Mouse (Mus musculus) v-Abl transformed pro-B cells (cell line): ENCODE data around the gene Slc35d3.

Experiments used
- in situ Hi-C, 2 experiments: fragments of 400-800 bp; cut with MboI; formaldehyde crosslinking; loops; one replicate each; pipeline ENCODE4 v1.15.1; 2025; ENCODE audit not compliant: unreplicated experiment in 2 of 2

The Slc35d3 gene

DNA sequence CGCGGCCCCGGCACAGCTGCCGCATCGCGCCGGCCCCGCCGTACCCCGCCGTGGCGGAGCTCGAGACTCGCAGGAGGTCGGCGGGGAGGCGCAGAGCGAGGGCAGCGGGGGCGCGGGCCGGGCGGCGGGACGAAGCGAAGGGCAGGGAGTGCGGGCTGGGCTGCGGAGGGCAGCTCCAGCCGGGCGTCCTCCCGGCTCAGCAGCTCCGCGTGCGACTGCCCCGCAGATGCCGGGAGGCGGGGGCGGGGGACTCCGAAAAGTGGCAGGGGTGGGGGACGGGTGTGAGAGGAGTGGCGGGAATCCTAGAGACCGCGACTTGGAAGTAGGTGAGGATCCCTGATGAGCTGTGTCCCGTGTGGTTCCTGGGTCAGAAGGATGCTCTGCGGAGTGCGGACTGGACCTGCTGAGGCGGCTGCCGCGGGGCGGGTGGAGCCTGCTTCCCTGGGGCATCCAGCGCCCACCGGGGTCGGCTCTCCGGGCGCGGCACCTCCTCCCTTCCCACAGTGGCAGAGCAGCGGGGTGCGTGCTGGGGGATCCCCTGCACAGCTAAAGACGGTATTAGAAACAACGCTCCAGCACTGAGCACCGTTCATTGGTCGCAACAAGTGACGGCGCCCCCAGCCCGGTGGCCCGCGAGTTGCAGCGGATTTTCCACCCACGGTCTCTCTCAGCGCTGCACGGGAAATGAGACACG, at the start of gene Slc35d3:
Gene Slc35d3, minus strand, starts transcription at position 462 of the 694 bp plus-strand sequence.
- in situ Hi-C loops = no loop called here

DNA sequence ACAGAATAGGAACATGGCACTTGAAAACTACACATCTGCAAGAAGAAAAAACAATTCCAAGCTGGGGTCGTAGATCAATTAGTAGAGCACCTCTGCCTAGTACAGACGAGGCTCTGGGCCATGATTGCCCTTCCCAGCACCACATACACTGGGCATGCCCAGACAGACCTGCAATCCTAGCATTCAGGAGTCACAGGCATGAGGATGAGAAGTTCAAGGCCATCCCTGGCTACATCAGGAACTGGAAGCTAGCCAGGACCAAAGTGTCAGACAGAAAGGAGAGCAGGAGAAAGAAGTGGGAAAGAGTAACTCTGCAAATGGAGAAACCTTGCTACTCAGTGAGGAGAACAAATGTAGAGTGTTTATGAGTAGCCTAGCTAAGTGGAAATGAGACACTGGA, 48.9 kb upstream of the Slc35d3 start:
- in situ Hi-C loops = loop anchor here (25.0 kb wide), 2 partner anchors 412 to 1062 kb away; partner anchors contain the start of genes Ahi1 (in 1 of the 2) and Bclaf1 (in 1 of the 2)

DNA sequence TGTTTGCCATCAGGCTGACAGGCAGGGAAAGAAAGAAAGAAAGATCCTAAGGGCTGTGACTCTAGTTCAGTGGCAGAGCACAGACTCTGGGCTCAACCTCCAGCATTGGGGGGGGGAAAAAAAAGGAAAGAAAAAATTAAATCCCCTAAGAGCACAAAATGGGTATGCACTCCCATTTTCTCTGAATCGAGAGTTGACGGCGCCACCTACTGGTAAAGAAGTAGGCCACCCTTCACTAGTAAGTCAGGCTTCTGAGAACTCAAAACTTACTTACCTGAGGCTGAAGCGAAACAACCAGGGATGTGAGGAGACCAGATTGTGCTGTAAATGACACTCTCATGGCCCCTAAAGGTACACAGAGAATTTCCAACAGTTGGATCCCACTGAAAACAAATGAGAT, 42.7 kb upstream of the Slc35d3 start:
- in situ Hi-C loops = loop anchor here (5.0 to 25.0 kb wide), 9 partner anchors 182 to 982 kb away; partner anchors contain the start of gene Il20ra (in 1 of the 2)

DNA sequence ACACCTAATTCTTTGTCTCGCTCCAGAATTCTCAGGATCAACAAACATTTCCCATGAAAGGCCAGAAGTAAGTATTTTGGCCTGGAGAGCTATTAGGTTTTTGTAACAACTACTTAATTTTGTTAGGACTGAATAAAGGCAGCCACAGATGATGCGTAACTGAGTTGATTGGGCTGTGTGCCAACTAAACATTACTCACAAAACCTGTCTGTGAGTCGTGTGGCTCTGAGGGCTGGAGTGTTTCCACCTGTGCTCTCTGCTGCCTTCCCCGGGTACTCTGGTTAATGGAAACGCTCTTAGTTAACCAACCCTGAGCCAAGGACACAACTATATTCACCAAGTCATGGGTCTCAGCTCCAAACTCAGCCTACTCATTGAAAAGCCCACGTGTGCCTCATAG, 41.9 kb upstream of the Slc35d3 start:
- in situ Hi-C loops = loop anchor here (5.0 to 25.0 kb wide), 9 partner anchors 181 to 981 kb away; partner anchors contain the start of gene Il20ra (in 1 of the 2)

DNA sequence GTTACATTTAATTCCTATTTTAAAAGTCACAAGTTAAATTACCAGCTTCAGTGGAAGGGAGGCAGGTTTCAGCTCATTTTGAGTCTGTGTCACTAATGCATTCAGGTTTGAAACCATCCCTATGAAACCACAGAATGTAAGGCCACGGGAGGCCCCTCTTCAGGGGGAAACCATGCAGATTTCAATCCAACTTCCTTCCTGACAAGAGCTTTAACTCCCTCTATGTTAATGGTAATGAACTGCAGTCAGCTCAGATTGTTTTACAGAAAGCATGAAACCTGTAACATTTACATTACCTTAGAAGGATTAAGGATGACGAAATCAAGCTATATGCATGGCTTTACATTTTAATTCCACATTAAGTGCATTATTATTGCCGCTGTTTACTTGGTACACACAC, 40.4 kb upstream of the Slc35d3 start:
- in situ Hi-C loops = loop anchor here (5.0 to 25.0 kb wide), 9 partner anchors 179 to 979 kb away; partner anchors contain the start of gene Il20ra (in 1 of the 2)

DNA sequence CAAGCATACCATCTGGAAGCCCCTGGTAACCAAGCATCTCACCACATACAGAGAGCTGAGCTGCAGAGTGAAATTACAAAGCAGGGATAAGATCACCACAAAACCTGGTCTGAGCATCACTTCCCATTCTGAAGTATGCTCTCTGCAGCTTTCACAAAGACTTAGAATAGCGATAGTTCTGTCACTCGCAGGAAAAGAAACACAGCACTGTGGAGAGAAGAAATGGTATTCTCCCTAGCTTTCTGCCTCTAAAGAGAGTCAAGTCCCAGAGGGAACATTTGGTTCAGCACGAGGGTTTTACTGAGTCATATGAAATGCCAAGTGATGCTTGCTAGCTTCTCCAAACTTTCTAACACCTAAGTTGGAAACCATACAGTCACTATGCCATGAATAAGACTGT, 38.6 kb upstream of the Slc35d3 start:
- in situ Hi-C loops = loop anchor here (5.0 to 25.0 kb wide), 10 partner anchors 75 to 978 kb away; partner anchors contain the start of gene Il20ra (in 1 of the 2)

DNA sequence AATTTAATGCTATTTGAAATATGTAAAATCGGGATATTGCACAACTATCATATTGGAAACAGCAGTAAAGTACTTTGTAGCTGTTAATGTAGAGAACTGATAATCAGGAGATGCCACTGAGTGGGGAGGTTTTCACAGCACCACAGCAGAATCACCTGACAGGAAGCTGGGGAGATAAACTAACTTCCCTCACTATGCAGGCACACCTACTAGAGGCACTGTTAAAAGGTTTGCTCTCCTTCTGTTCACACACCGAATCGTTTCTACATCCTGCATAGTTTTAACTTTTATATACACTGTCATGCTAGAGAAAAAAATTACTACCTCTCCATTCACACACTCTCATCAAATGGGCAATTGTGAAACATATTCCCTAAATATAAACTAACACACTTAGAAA, 35.0 kb upstream of the Slc35d3 start:
- in situ Hi-C loops = loop anchor here (10.0 to 25.0 kb wide), 3 partner anchors 71 to 974 kb away; no protein-coding TSS in a partner anchor

DNA sequence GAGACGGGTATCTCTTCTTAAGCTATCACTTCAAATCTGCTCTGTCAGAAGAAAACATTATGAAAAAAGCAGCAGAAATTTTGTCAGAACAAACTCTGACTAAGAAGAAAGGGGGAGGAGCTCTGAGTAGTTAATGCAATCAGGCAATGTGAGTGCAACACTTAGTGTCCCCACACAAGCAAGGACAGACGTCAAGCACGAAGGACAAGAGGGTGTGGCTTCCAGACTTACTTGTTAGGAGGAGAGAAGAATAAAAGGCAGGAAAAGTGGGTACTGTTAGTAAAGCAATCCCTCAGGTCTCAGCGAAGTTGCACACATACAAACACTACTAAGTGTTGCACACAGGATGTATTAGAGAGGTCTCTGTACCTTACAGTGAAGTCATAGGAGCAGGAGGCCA, 33.1 kb upstream of the Slc35d3 start:
- in situ Hi-C loops = loop anchor here (10.0 to 25.0 kb wide), 3 partner anchors 70 to 972 kb away; no protein-coding TSS in a partner anchor

DNA sequence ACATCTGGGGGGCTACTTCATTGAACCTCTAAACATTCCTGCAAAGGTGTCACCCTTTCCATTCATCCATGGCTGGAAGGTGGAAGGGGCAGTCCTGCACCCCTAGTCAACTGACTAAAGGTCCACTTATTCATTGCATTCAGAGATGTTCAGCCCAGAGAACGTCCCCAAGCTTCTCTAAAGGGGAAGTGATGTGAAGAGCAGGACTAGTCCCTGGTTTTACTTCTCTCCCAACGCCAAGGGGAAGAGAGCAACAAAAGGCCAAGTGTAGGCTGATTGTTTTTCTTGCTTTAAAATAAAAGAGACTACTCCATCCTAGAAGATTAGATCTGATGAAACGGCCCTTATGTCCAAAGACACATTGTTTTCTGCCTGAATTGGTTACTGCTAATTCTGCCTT, 29.2 kb upstream of the Slc35d3 start:
- in situ Hi-C loops = loop anchor here (10.0 to 25.0 kb wide), 3 partner anchors 66 to 968 kb away; no protein-coding TSS in a partner anchor

DNA sequence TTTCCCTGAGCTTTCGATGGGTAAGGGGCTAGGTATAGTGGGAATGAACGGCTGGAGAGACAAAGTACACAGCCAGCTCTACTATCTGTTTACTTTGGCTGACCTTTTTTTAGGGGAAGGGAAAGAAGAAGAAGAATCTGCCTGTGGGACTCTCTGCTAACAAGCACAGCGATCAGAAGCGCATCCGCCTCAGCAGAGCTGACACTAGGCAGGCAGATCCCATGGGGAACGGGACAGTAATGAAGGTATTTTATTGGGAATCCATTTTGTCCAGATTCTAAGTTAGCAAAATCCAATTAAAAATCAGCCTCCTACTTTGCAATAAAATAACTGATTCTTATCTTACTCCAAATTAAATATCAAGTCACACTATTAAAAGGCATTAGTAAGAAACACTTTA, 27.9 kb upstream of the Slc35d3 start:
- in situ Hi-C loops = loop anchor here (25.0 kb wide), 2 partner anchors 392 to 967 kb away; no protein-coding TSS in a partner anchor

DNA sequence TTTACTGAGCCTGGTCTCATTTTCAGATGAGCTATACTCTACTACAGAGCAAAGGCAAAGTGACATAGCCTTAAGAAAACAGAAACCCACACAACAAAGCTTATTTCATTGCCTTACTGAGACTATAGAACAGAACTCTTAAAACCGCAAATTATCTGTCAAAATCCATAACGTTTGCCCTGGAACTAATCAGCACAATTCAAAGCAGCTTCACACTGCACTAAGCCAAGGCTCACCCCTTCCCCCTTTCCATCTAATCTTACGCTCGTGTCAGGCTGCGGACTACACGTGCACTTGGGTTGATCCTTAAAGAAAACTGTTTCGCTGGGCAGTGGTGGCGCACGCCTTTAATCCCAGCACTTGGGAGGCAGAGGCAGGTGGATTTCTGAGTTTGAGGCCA, 26.4 kb upstream of the Slc35d3 start:
- in situ Hi-C loops = loop anchor here (25.0 kb wide), 2 partner anchors 390 to 965 kb away; no protein-coding TSS in a partner anchor

DNA sequence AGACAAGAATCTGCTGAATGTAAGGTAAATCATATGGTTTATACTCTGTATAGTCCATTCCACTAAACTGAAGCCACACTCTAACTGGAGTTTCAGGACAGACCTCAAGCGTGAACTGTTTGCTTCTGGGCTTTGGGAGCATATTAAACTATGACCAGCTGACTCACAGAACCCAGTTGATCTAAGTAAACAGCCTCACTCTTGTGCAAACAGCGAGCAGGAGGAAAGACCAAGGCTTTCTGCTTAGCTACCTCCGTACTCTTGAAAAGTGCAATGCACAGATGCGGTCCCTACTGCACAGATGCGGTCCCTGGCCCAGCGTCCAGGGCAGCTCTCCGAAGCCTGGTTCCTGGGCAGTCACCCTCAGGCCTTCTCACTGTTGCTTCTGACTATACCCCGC, 26.0 kb upstream of the Slc35d3 start:
- in situ Hi-C loops = loop anchor here (25.0 kb wide), 2 partner anchors 390 to 965 kb away; no protein-coding TSS in a partner anchor

DNA sequence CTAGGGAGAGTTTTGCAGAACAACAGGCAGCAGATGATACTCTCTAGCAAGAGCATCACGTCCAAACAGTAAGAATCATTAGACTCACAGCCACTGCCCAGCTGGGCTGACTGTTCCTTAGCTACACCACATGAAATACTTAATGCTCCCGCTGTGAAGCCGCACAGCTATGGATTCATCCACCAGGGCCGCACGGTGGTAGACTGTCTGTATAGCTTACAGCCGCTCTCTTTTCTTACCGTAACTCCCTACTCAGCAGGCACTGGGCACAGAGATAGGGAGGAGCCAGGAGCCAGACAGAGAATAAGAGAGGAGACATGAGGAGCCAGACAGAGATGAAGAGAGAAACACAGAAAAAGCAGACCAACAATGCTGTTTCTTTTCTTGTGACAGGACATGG, 25.4 kb upstream of the Slc35d3 start:
- in situ Hi-C loops = loop anchor here (25.0 kb wide), 2 partner anchors 389 to 964 kb away; no protein-coding TSS in a partner anchor

DNA sequence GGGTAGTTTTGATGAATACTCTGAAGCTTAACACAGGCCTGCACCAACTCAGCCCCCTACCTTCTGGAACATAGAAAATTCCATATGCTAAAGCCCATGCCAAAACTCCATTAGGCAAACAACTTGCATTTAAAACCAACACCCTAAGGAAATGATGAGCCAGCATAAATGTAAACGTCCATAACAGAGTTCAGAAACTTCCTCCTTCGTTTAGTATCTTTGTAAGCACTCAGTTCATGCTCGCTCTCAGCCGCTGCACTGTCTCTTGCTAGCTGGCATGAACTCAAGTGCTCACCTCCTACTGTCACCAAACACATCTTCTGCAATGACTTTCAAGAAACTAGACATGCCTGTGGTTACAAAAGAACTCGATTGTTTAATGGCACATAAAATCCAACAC, 24.1 kb upstream of the Slc35d3 start:
- in situ Hi-C loops = loop anchor here (25.0 kb wide), 2 partner anchors 388 to 963 kb away; no protein-coding TSS in a partner anchor

DNA sequence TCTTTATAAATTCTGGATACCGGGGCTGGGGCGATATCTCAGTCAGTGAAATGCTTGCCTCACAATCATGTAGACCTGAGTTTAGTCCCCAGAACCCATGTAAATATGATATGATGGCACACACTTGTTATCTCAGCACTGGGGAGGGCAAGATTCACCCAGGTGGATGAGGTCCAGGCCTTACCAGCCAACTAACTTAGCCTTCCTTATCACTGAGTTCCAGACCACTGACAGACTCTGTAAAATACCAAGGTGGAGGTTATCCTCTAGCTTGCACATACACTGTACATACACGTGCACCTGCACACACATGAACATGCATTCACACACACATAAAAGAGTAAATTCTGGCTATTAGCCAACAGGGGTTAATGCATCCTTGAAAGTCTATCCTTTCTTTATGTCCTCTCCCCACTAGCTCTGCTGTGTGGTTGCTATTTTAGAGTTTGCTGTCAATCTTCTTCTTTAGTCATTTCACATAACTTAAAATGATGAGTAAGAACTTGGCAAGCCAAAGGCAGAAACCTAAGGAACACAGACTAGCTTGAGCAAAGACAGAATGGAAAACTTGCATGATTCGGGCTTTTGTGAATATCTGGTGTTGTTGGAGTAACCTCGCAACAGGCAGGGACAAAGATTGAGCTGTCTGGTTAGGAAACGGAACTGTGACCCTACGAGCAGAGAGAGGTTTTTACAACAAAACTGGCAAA, 4.5 kb upstream of the Slc35d3 start:
- in situ Hi-C loops = no loop called here

DNA sequence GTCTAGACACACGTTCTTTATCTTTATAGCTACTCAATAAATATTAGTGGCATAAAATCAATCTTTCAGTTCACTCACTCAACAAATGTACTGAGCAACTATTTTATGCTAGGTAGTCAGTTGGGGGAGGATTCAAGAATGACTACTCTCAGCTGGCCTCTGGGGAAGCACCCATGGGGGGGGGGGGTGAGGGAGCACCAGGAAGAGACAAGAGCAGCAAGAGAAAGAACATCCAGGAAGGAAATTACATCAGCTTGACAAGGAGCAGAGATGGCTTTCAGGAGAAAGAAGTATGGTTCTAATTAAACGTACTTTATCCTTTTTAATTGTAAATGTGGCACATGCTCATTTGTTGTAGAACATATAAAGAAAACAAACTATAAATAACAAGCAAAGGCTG, 2.4 kb upstream of the Slc35d3 start:
- in situ Hi-C loops = no loop called here

DNA sequence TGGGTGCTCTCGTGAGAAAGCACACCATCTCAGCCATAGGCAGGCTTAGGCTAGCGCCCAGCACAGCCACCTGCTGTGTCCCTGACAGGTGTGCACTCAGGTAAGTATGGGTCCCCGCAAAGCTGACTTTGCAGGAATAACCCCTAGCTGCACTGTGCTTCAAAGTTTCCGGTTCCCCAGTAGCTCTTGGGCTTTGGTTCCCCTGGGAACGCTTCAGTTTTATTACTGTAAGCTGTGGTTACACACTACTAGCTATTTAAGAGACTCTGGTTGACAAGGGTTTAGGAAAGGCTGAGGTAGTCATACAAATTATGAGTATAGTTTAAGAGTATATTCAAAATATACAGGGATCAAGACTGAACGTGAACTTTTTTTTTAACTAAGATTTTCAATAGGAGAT, 1.5 kb upstream of the Slc35d3 start:
- in situ Hi-C loops = no loop called here

DNA sequence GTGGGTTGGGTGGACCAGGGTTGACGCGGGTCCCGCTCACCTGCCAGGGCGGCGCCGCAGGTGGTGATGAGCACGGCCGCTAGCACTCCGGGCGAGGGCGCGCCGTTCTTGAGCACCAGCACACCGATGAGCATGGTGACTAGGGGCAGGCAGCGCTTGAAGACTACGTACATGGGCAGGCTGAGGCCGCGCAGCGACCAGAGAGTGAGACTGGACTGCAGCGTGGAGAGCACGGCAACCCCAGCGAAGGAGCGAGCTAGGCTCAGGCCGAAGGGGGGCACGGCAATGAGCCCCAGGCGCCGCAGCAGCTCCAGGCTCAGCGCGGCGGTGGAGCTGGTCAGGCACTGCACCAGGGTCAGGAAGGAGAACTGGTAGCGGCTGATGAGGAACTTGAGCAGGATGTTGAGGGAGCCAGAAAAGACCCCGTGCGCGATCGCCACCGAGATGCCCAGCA, 688 bp downstream of the Slc35d3 start:
- in situ Hi-C loops = no loop called here

DNA sequence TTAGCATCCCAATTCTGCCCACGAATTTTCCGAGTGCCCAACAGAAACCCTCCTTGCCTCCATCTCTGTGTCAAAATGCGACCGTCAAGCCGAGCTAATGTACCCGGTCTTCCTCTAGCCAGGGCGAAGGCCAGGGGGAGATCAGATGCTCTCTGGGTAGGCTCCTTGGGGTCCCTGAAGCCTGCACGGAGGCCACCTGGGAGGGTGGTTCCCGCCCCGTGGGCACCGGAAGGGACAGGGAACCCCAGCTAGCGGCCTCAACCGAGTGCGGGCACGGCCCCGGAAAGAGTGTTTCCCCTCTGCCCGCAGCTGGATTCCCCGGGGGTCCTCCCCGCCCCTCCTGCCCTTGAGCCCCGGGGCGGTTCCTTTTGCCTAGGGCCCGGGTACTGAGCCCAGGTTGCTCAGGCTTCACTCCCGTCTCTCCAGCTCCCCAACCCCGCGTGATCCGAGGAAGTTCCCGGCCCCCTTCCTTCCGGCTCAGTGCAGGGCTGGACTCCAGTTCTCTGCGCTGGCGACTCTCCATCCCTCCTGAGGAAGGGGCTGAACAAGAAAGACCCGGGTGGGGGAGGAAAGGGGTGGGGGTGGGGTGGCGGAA, 1.4 kb downstream of the Slc35d3 start:
- in situ Hi-C loops = no loop called here

DNA sequence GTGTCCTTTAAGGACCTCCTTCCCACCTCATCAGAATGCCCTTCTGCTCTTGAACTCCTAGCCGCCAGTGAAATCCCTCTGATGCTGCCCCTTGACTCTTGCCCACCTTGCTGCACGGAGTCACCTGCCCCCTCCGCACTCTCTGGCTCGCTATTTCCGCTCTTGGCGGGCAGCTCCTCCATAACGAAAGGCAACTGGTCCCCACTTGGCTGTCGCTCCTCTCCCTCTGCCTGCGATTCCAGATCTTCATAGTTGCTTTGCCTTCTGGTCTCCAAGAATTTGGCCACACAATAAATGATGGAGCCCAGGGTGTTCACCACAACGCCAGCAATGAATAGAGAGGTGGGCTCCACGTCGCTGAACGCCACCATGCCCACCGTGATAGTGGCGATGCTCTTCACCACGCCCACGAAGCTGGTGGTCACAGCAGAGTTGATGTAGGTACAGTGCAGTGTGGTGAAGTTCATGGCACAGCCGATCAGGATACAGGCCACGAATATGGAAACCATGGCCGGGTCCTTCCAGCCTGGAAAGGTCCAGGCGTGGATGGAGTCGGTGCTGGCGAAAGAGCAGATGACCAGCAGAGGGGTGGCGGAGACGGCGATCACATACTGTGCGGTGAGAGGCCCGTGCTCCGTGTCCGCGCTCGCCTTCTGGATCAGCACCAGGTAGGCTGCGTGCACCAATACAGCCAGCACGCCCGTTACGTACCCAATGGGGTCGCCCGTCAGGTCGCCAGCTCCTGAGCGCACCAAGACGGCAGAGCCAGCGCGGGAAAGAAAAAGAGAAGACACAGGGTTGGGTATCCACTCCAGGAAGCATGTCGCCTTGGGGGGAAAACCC, 2.1 kb downstream of the Slc35d3 start:
- in situ Hi-C loops = no loop called here
